Mouse (Mus musculus) skeletal muscle tissue, adult 2 months (tissue): ENCODE results near the gene Olfr117.
"Not testable (repeated sequence)": the region's sequence is repeated elsewhere in the genome, so short reads cannot be mapped to it uniquely, and the experiment has no call there.

ENCODE experiments used
- DNase-seq: peaks from one replicate; pipeline ENCODE4 v3.0.0-alpha.2; 2012; ENCODE audit warnings: low read depth, low spot score

Olfr117 gene

DNA sequence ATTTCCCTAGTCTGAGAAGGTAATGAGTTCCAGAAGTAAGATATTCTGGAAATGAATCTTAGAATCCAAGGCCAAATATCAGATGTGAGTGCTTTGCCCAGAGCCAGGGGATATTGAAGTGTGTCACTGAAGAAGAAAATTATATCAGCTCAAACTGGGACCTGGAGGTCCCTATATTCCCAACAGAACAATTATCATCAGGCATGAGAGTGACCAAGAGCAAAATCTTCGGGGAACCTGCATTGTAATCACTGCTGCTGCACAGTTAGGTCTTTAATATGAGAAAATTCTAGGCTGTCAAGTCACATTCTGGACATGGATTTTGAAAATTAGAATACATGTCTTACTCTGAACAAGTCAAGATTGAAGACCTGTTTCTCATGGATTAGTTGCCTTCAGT lies at the start of gene Olfr117:
Gene Olfr117 (minus strand): TSS at position 101 of the 400 bp plus-strand sequence.
- no peak for DNase-seq

DNA sequence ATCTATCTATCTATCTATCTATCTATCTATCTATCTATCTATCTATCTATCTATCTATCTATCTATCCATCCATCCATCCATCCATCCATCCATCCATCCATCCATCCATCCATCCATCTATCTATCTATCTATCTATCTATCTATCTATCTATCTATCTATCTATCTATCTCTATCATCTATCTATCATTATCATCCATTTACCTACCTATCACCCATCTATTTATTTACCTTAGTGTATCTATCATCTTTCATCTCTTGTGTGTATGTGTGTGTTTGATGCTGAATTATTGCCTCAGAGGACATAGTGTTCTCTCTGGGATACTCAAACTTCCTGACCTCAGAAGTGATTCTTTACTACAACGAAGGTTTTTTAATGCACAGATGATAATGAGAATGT lies 32.7 kb upstream of the Olfr117 start, which contains the start of gene Olfr119:
Gene Olfr119 (plus strand): TSS at position 301 of the 400 bp plus-strand sequence.
- DNase-seq, result not testable (repeated sequence)

DNA sequence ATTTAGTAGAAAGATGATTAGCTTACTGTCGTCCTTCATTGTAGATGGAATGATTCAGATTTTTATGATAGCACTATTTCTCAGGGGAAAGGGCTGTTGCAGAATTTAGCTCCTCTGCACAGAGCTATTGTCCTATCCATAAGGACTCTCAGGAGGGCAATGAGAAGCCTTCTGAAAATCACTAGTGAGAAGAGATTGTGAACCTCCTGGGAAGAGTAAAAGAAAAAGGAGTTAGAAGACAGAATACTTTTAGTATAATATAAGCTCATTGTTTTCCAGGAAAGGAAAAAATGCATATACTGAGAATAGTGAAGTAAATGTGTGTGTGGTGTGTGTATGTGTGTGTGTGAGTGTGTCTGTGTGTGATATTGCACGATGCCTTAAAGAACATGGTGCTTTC lies 3.1 kb upstream of the Olfr117 start, which contains the start of gene Olfr118:
Gene Olfr118 (plus strand): TSS at position 301 of the 400 bp plus-strand sequence.
- DNase-seq, result no peak

DNA sequence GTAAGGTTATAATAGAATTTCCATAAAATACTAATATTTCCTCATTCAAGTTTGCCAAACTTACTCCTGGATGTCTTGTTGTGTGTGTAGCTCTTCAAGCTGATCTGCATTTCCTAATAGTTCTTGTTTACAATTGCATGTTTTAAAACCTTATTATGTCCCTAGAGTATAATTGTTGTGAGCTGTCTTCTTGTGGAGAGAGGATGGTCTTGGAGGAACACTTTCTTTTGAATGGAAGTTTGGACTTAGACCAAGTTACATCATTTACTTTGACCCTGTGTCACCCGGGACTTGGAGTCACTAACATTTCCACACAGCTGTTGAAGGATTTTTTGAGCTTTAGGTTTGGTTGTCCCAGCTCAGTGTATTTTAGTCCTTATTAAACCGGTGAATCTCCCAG lies 36.6 kb downstream of the Olfr117 start, which contains the start of the genes Olfr115 and Olfr116:
Gene Olfr115 (minus strand): TSS at position 101 of the 400 bp plus-strand sequence.
Gene Olfr116 (minus strand): TSS at position 191 of the 400 bp plus-strand sequence.
- DNase-seq, result peak; percentile 50
